Mouse (Mus musculus) forebrain, embryonic 15.5 days (tissue): ENCODE results near the gene Esf1. TPM values are rescaled to one million over a fixed set of nuclear protein-coding genes. Genes with fewer than 3 reads are reported as not detected.
A peak's percentile ranks its signal among the peaks of the same experiment; 100 is the strongest.
"Not testable (repeated sequence)": the region's sequence is repeated elsewhere in the genome, so short reads cannot be mapped to it uniquely, and the experiment has no call there.

Experiments used
- ATAC-seq: fragments of 200-750 bp; cut with Nextera tagmentation; replicated peaks from 2 replicates; pipeline ENCODE4 v1.8.0; 2017; ENCODE audit warnings: mild to moderate bottlenecking, moderate TSS enrichment, moderate library complexity
- H3K27ac ChIP-seq: fragments of 300-500 bp; sonication (generic); replicated peaks from 2 replicates; pipeline ENCODE4 v1.5.1; 2015; ENCODE audit warnings: mild to moderate bottlenecking, inconsistent platforms
- H3K27me3 ChIP-seq: fragments of 300-500 bp; sonication (generic); 2 replicates; pipeline ENCODE4 v1.6.1; 2015; ENCODE audit warnings: inconsistent platforms
- H3K36me3 ChIP-seq: fragments of 300-500 bp; sonication (generic); 2 replicates; pipeline ENCODE4 v1.6.1; 2015; ENCODE audit warnings: mild to moderate bottlenecking, inconsistent platforms
- H3K4me1 ChIP-seq: fragments of 300-500 bp; sonication (generic); 2 replicates; pipeline ENCODE4 v1.6.1; 2015; ENCODE audit warnings: inconsistent platforms
- H3K4me2 ChIP-seq: fragments of 300-500 bp; sonication (generic); replicated peaks from 2 replicates; pipeline ENCODE4 v1.6.1; 2015; ENCODE audit warnings: mild to moderate bottlenecking, inconsistent platforms
- H3K4me3 ChIP-seq: fragments of 300-500 bp; sonication (generic); 2 replicates; pipeline ENCODE4 v1.5.1; 2015; ENCODE audit warnings: mild to moderate bottlenecking, inconsistent platforms
- H3K9ac ChIP-seq: fragments of 300-500 bp; sonication (generic); replicated peaks from 2 replicates; pipeline ENCODE4 v1.6.1; 2015; ENCODE audit warnings: mild to moderate bottlenecking, inconsistent platforms
- H3K9me3 ChIP-seq: fragments of 300-500 bp; sonication (generic); 2 replicates; pipeline ENCODE4 v1.6.1; 2016; ENCODE audit warnings: inconsistent platforms
- WGBS: fragments of 180-500 bp; shearing (Covaris S2); methylation state at CpG from one replicate; pipeline ENCODE4 v1.1.7; 2015; ENCODE audit warnings: mixed read lengths; 5-methylcytosine and 5-hydroxymethylcytosine counted together
- polyA plus RNA-seq: library from polyadenylated mRNA; unstranded; fragments of >200 nt; fragmentation: Nextera tagmentation; extraction: Ambion mirVana; gene quantifications from 2 replicates; pipeline ENCODE4 v1.2.1, GENCODE M21; 2015

Esf1 gene
- polyA plus RNA-seq, 1 experiment from 2014 or later: 20.3 TPM

DNA sequence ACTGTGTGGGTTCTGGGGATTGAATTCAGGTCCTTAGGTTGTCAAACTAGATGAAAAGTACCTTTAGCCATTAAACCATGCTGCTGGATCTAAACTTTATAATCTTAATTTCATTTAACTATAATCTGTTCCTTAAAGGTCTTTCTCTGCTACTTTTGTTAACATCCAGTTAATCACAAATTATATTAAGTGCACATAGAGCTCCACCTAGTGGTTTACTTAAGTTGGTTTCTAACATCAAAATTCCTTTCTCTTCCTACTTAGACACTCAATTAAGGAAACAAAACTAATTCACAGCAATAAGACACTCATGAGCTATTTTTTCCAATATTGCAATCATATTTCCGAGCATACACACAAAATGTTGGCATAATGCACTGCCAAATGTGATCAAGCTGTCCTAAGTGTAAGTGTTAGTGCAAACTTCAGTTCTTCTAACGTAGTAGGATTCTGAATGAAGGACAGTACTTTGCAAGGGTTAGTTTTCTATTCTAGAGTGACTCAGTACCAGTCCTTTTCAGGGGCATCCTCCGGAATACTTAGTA, 11.1 kb downstream of the Esf1 start:
- no peak for ATAC-seq
- no peak overlapping the region for H3K27ac ChIP-seq
- no peak overlapping the region for H3K4me2 ChIP-seq
- no peak overlapping the region for H3K4me3 ChIP-seq
- peaks cover 43% of the 10 kb centered on the region for H3K36me3 ChIP-seq
- WGBS: 78% methylated on average over 3 of the region's 3 CpGs
- H3K9me3 ChIP-seq: no peaks in the 10 kb centered on the region
- no peaks in the 10 kb centered on the region for H3K4me1 ChIP-seq
- H3K27me3 ChIP-seq: no peaks in the 10 kb centered on the region
- no peak overlapping the region for H3K9ac ChIP-seq

DNA sequence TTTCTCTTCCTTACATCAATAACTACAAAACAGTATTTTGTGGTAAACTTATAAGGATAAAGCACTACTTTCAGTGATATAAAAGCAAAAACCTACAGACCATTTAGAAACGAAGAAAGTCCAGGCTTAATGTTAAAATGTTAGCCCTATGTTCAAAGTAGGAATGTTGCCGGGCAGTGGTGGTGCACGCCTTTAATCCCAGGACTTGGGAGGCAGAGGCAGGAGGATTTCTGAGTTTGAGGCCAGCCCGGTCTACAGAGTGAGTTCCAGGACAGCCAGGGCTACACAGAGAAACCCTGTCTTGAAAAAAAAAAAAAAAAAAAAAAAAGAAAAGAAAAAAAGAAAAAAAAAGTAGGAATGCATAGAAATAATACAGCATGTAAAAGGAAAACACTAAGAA, 18.6 kb downstream of the Esf1 start, which contains the start of gene Gm17374:
Gene Gm17374 (plus strand): TSS at position 301 of the 400 bp plus-strand sequence.
- ATAC-seq, H3K27ac ChIP-seq, H3K4me2 ChIP-seq, H3K4me3 ChIP-seq, H3K9ac ChIP-seq, H3K4me1 ChIP-seq, H3K9me3 ChIP-seq, H3K27me3 ChIP-seq: not testable (repeated sequence)
- WGBS: 91% methylated on average over 4 of the region's 4 CpGs
- peaks cover 38% of the 10 kb centered on the region for H3K36me3 ChIP-seq

DNA sequence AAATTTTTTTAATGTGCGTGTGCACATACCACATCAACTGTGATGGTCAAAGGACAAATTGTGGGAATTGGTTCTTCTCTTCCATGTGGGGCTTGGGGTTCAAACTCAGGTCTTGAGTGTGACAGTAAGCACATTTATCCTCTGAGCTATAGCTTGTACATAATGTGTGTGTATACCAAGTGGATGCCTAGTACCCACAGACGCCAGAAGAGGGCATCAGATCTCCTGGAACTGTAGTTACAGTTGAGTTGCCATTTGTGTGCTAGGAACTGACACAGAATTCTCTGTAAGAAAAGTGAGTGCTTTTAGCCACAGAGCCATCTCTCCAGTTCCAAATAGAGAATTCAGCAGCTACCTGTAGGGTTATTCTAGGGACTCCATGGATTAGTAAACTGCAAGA, 44.8 kb downstream of the Esf1 start:
- Histone ChIP-seq H3K9ac (no peak overlapping the region), H3K27me3 (no peaks in the 10 kb centered on the region), H3K27ac (no peak overlapping the region), H3K4me1 (no peaks in the 10 kb centered on the region), H3K36me3 (peaks cover 55% of the 10 kb centered on the region), H3K4me2 (no peak overlapping the region), H3K4me3 (no peak overlapping the region), H3K9me3 (no peaks in the 10 kb centered on the region)
- 86% methylated on average over 2 of the region's 2 CpGs for WGBS
- no peak for ATAC-seq

DNA sequence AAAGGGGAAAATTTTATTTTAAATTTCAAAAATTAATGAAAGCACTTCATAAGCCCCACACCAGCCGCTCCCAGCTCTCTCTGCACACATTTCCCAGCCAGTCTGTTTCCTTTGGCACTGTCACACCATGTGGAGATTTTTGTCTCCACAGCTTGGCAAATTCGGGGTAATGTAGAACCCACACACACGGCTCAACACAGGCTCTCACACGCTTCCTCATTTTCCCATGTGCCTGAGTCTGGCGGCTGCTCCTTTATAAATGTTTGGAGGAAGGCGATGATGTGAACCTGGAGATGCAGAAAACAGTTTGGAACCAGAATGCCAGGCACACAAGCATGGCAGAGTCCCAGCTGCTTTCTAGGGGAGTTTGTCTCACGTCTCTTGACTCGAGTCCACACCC, 56.5 kb downstream of the Esf1 start:
- ATAC-seq: peak; percentile 71
- 83% methylated on average over 8 of the region's 8 CpGs for WGBS
- H3K27ac ChIP-seq: no peak overlapping the region
- no peak overlapping the region for H3K9ac ChIP-seq
- no peaks in the 10 kb centered on the region for H3K9me3 ChIP-seq
- H3K4me1 ChIP-seq: no peaks in the 10 kb centered on the region
- no peak overlapping the region for H3K4me3 ChIP-seq
- no peaks in the 10 kb centered on the region for H3K27me3 ChIP-seq
- H3K4me2 ChIP-seq: no peak overlapping the region
- H3K36me3 ChIP-seq: no peaks in the 10 kb centered on the region

DNA sequence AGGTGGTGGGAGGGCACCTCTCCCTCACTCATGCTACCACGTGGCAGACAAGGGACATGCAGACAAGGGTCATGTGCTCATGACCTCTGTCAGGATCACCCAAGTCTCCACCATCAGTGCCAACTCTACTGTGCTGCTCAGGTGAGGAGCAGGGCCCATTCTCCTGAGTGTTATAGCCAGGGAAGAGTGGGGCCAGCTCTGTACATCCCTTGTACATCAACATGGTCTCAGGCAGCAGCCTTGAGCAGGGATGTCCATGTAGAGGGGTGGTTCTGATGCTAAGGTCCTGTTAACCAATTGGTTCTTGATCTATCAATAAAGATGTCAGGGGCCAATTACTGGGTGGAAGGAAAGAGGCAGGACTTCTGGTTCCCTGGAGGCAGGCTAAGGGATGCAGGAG, 61.4 kb downstream of the Esf1 start:
- no peaks in the 10 kb centered on the region for H3K9me3 ChIP-seq
- H3K27me3 ChIP-seq: no peaks in the 10 kb centered on the region
- no peaks in the 10 kb centered on the region for H3K4me1 ChIP-seq
- H3K9ac ChIP-seq: no peak overlapping the region
- no peak overlapping the region for H3K4me3 ChIP-seq
- ATAC-seq: no peak
- WGBS: 34% methylated on average over 1 of the region's 1 CpGs
- H3K36me3 ChIP-seq: no peaks in the 10 kb centered on the region
- H3K4me2 ChIP-seq: no peak overlapping the region
- no peak overlapping the region for H3K27ac ChIP-seq

DNA sequence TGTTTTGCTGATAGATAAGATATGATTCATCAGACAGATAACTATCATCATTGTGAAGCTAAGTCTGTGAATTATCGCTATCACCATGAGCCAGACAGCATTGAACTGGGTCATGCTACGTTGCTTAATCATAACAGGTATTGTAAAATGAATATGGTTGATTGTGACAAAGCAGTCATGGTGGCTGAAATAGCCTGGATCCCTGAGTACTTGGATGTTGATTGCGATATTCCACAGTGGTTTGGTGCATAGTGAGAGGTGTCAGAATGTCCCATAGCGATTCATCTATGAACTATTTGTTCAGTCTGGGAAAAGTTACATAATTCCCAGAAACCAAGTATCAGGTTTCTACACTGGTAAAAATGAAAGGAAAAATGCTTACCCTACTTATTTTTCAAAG, 62.7 kb downstream of the Esf1 start:
- H3K9me3 ChIP-seq: no peaks in the 10 kb centered on the region
- no peak overlapping the region for H3K4me3 ChIP-seq
- H3K36me3 ChIP-seq: no peaks in the 10 kb centered on the region
- H3K27me3 ChIP-seq: no peaks in the 10 kb centered on the region
- no peaks in the 10 kb centered on the region for H3K4me1 ChIP-seq
- no peak overlapping the region for H3K27ac ChIP-seq
- no peak for ATAC-seq
- WGBS: 93% methylated on average over 4 of the region's 4 CpGs
- H3K9ac ChIP-seq: no peak overlapping the region
- H3K4me2 ChIP-seq: no peak overlapping the region

DNA sequence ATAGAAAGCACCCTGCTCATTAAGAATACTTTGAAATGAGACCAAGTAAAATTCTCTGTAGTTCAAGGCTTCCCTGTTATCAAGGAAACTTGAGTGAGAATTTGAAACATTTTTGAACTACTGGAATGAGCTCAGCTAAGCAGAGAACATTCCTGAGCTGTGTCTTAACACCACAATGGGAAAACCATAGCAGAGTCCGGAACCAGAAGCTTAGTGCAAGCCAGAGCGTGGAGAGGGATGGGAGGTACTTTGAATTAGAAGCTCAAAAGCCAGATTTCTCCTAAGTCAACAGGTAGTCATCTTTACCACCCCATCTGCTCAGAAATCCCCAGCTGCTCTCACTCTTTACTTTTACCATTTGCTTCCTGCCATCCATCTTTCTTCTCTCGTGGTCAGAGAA, 65.4 kb downstream of the Esf1 start:
- H3K4me3 ChIP-seq: no peak overlapping the region
- no peaks in the 10 kb centered on the region for H3K4me1 ChIP-seq
- no peaks in the 10 kb centered on the region for H3K36me3 ChIP-seq
- no peaks in the 10 kb centered on the region for H3K27me3 ChIP-seq
- no peak overlapping the region for H3K9ac ChIP-seq
- WGBS: 65% methylated on average over 3 of the region's 3 CpGs
- H3K27ac ChIP-seq: no peak overlapping the region
- no peaks in the 10 kb centered on the region for H3K9me3 ChIP-seq
- ATAC-seq: no peak
- no peak overlapping the region for H3K4me2 ChIP-seq

DNA sequence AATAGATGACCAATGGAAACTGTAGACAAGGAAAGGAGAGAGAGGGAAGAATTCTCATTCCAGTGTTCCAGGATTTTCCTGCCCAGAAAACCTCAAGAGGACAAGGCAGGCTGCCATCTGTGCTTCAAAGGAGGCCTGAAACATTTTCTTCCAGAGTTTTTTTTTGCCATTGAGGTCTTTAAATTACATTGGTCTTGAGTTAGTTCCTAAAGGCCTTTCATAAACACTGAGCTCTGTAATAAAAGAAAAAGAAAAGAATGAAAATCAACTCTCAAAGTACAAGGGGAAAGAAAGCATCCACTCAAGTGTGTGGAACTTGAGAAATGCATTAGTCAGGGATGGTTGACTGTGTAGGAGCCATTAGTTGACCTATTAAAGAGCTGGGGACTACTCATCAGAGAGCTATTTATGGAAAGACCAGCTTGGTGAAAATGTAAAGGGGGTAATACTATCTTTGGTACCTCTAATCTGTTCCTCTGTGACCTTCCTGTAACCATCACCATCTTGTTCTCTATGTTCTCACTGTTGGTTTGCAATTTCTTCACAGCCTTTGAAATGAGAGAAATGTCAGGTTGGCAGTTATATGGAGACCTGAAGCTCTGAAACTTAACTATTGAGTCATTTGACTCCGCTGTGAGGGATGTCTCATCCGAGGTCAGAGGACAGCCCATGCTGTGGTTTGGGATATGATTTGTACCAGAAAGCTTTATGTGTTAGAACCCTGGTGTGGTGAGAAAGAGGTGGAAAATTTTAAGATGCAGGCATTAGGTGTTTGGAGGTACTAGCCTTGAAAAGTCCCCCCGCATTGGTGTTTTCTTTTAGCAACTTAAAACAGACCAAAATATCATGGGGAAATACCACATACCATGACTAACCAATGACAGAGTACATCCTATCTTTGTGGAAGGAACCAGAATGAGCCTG, 69.6 kb downstream of the Esf1 start:
- H3K4me2 ChIP-seq: no peak overlapping the region
- 91% methylated on average over 3 of the region's 3 CpGs for WGBS
- H3K9me3 ChIP-seq: no peaks in the 10 kb centered on the region
- no peak overlapping the region for H3K27ac ChIP-seq
- no peaks in the 10 kb centered on the region for H3K4me1 ChIP-seq
- no peak for ATAC-seq
- no peaks in the 10 kb centered on the region for H3K36me3 ChIP-seq
- H3K9ac ChIP-seq: no peak overlapping the region
- no peaks in the 10 kb centered on the region for H3K27me3 ChIP-seq
- H3K4me3 ChIP-seq: no peak overlapping the region

DNA sequence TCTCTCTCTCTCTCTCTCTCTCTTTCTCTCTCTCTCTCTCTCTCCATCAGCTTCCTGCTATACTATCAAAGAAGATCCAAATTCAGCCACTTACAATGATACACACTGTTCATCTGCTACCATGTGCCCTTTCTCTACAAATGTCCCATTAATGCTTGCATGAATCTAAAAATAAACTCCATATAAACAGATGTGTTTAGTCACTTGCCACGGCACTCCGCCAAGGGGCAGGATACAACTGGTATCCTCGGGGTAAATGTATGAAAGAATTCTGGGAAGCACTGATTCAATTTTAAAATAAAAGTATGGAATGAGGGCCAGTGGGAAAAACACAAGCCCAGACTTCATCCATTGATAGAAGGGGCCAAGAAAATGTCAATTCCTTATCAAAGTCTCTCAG, 70.4 kb downstream of the Esf1 start:
- H3K36me3 ChIP-seq: no peaks in the 10 kb centered on the region
- H3K9ac ChIP-seq: no peak overlapping the region
- no peak overlapping the region for H3K27ac ChIP-seq
- WGBS: 89% methylated on average over 3 of the region's 3 CpGs
- H3K27me3 ChIP-seq: no peaks in the 10 kb centered on the region
- H3K9me3 ChIP-seq: no peaks in the 10 kb centered on the region
- H3K4me2 ChIP-seq: no peak overlapping the region
- H3K4me3 ChIP-seq: no peak overlapping the region
- no peak for ATAC-seq
- H3K4me1 ChIP-seq: no peaks in the 10 kb centered on the region

DNA sequence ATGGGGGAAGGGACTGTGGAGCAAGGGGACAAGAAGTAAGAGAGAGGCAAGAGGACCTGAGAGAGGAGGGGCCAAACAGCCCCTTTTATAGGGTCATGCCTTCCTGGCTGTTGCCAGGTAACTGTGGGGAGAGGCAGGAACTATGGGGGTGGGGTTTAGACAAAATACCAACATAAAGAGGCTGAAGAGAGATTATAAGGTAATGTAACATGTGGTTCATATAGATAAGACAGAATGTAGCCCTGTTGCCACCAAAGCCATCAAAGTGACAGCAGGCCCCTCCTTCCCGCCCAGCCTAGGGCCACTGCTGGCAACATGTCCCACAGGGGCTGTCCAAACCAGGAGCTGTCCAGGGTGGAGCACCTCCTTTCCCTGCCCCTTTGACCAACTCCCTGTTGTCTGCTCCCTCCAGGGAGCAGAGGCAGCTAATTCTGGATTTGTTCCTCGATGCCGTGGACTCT, 73.2 kb downstream of the Esf1 start:
- 76% methylated on average over 3 of the region's 3 CpGs for WGBS
- H3K4me2 ChIP-seq: no peak overlapping the region
- ATAC-seq: no peak
- H3K27ac ChIP-seq: no peak overlapping the region
- H3K9ac ChIP-seq: no peak overlapping the region
- H3K9me3 ChIP-seq: no peaks in the 10 kb centered on the region
- no peaks in the 10 kb centered on the region for H3K27me3 ChIP-seq
- no peaks in the 10 kb centered on the region for H3K4me1 ChIP-seq
- no peaks in the 10 kb centered on the region for H3K36me3 ChIP-seq
- H3K4me3 ChIP-seq: no peak overlapping the region

DNA sequence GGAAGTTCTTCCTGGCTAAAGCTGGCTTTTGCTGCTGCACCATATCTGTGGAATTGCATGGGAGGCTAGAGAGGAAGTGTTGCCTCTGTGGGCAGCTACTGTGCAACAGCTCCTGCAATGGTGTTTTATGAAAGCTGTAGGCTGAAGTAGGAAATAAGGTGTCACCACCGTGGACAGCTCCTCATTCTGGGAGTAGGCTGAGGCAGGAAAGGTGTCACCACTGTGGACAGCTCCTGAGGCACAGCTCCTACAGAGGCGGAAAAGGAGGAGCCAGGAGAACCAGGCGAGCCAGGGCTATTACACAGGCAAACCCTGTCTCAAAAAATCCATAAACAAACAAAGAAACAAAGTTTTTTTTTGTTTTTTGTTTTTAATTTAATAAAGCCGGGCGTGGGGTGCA, 74.3 kb downstream of the Esf1 start:
- Histone ChIP-seq H3K9me3 (no peaks in the 10 kb centered on the region), H3K9ac (no peak overlapping the region), H3K4me1 (no peaks in the 10 kb centered on the region), H3K4me2 (no peak overlapping the region), H3K27me3 (no peaks in the 10 kb centered on the region), H3K36me3 (no peaks in the 10 kb centered on the region), H3K27ac (no peak overlapping the region), H3K4me3 (no peak overlapping the region)
- ATAC-seq: no peak
- WGBS: 92% methylated on average over 5 of the region's 5 CpGs

DNA sequence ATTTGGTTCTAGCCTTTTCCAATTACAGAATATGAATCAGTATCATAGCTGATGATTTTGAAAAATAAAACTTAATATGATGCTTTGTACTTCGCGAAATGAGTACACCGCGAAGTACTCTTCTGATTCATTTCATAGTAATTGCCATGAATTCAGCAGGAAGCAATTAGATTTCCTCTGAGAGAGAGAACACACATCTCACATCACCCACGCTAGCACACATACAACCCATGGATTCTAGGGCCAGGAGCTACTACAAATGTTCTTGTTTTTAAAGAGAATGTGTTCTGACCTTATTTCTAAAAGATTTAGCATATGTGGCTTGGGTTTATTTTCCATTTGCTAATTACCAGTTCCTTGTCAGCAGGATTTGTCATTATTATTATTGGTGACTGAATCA, 76.9 kb downstream of the Esf1 start:
- 90% methylated on average over 5 of the region's 5 CpGs for WGBS

More for the DNA sequence above, 76.9 kb downstream of the Esf1 start:
- no peaks in the 10 kb centered on the region for H3K36me3 ChIP-seq
- H3K4me2 ChIP-seq: no peak overlapping the region
- no peak for ATAC-seq
- no peaks in the 10 kb centered on the region for H3K4me1 ChIP-seq
- no peak overlapping the region for H3K9ac ChIP-seq
- H3K4me3 ChIP-seq: no peak overlapping the region
- no peaks in the 10 kb centered on the region for H3K9me3 ChIP-seq
- H3K27ac ChIP-seq: no peak overlapping the region
- no peaks in the 10 kb centered on the region for H3K27me3 ChIP-seq
